Mouse (Mus musculus): ENCODE measurements around the gene Zfp367.

Zfp367 gene

DNA sequence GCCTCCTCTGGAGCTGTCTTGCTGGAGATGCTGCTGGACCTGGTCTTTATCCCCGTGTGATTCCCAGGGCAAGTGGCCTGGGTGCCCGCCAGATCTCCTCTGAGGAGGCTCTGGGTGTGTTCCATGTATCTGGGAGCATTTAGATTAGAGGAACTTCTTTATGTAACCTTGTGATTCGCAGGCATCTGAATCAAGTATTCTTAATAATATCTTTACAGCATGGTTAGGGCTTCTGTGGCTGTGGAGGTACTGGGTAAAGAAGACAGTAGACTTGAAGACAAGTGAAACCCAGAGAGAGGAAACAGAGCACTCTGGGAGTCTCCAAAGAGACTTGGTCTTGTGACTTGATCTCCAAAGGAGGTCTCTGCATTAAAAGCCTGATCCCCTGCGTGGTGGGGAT lies 63.9 kb downstream of the Zfp367 start, which contains the start of gene Hsd17b3:
Gene Hsd17b3, minus strand, starts transcription at position 101 of the 400 bp plus-strand sequence.
- no peak for DNase-seq

DNA sequence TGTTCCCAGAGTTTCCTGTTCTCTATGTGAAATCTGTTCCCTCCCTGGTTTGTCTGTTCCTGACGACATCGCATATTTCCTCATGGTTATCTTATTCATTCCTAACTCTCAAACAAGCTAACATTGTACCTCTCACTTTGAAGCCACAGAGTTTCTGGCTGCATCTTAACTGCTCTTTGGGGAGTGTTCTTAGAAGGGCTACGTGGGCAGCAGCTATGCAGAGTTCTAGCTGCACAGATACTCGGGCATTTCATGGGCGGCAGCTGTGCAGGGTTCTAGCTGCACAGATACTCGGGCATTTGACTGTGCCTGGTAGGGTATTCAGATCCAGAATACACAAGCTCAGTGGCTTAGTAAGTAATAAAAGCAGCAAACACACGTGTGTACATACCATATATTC lies 64.9 kb downstream of the Zfp367 start:
- no peak for DNase-seq

DNA sequence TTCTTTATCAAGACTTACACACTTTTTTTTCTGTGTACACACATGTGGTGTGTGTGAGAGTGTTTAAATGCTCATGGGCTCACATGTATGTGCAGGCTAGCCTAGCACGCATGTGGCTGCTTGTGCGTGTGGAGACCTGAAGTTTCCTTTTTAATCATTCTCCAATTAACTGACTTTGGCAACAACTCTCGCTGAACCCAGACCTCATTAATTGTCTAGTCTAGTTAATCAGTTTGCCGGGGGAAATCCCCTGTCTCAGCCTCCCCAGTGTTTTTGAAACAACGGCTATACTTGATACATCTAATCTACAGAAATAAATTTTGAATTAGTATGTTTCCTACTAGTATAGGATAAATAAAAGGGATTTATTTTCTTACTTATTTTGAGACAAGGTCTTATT lies 67.0 kb downstream of the Zfp367 start:
- DNase-seq, result no peak

DNA sequence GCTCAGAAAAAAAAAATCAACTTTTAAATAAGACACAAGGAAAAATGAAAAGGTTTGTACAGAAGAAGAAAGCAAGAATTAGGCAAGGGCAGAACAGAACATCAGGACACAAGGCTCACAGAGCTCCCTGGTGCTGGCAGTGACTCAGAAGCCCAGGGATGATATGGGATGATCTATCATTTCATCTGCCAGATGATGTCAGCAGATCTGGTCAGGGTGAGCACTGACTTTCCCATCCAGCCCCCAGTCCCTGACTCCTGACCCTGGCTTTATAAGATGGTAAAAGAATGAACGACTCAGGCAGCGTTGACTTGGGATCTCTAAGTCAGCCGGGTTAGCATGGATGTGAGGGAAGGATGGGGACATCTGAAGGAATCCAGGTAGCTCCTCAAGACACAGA lies 69.7 kb downstream of the Zfp367 start:
- no peak for DNase-seq

Data from cerebellum, adult 9-10 months (tissue).